Mouse (Mus musculus) E14TG2a.4 (cell line): ENCODE results near the gene Lmntd1.

Experiments used
- CTCF ChIP-seq: conservative IDR thresholded peaks from 2 replicates; pipeline ENCODE4 v1.5.1; 2014; ENCODE audit warnings: low read length
- NANOG ChIP-seq: IDR thresholded peaks from 2 replicates; pipeline ENCODE4 v1.6.1; 2014; ENCODE audit warnings: borderline replicate concordance, low read length, mixed read lengths

GRCm38 (mm10) chr6:145585052-145585973 is 28.8 kb downstream of the Lmntd1 start:
- TF ChIP-seq CTCF: no peak
- no peak for TF ChIP-seq NANOG
